Mouse (Mus musculus): Measurements from ENCODE around the gene Gm37240. TPM values are rescaled to one million over a fixed set of nuclear protein-coding genes. Genes with fewer than 3 reads are reported as not detected.

Gene Gm37240
- polyA plus RNA-seq, 1 experiment from 2014 or later, result 0.08 TPM

DNA sequence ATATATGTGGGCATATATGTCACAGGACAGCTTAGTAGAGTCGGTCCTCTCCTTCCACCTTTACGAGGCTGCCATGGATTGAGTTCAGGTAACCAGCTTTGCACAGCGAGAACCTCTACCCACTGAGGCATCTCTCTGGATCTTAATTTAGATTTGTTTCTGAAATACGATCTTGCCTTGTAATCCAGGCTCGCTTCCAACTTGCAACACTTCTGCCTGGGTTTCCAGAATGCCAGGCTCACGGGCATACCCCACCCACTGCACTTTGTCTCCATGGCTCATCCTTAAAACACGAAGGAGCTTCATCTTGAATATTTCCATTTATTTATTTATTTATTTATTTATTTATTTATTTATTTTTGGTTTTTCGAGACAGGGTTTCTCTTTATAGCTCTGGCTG, 202.0 kb downstream of the Gm37240 start:
- ATAC-seq (ENCODE audit: low FRiP score), result no peak
- no peaks in the 10 kb centered on the region for H3K27me3 ChIP-seq
- no peaks in the 10 kb centered on the region for H3K4me1 ChIP-seq (replicated peaks)
- H3K4me3 ChIP-seq, result no peak overlapping the region
- no peak overlapping the region for H3K27ac ChIP-seq
- H3K9ac ChIP-seq, result no peak overlapping the region
- 92% methylated on average over 8 of the region's 8 CpGs for WGBS
- H3K36me3 ChIP-seq, result no peaks in the 10 kb centered on the region
- H3K4me2 ChIP-seq, result no peak overlapping the region
- H3K9me3 ChIP-seq, result no peaks in the 10 kb centered on the region

DNA sequence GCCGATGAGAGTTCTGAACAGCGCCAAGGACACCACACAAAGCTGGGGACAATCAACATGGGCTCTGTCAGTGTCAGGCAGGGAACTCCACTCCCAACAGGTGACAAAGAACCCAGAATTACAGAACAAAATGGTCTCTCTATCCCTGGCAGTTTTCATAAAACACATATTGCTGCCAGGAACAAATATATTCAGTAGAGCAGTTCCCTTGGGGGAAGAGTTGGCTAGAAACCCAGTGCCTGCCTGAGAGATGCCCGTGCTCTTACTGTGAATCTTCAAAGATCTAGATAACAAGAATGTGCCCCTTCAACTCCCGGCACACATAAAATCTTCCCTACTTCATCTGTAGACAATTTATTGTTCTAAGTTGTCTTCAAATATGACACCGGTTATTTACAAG, 203.7 kb downstream of the Gm37240 start:
- Histone ChIP-seq H3K4me3 (no peak overlapping the region), H3K4me1 (replicated peaks) (no peaks in the 10 kb centered on the region), H3K36me3 (no peaks in the 10 kb centered on the region), H3K27ac (no peak overlapping the region), H3K9ac (no peak overlapping the region), H3K4me2 (no peak overlapping the region), H3K27me3 (no peaks in the 10 kb centered on the region), H3K9me3 (no peaks in the 10 kb centered on the region)
- ATAC-seq (ENCODE audit: low FRiP score), result no peak
- 90% methylated on average over 5 of the region's 5 CpGs for WGBS

DNA sequence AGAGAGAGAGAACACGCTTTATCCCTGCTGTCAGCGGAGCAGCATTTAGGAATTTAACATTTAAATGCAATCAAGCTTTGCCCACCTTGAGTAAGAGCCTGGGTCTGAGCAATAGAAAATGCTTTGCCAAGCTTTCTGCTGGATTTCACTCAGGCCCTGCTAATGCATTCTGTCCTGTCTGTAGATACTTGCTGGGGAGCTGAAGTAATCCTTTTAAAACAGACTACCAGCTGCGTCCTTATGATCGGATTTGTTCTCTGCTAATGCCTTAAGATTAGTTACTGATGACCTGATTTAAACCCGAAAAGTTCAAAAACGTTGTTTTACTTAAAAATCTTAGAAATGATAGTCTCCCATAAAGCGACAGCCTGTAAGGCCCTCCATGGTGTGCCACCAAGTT, 206.2 kb downstream of the Gm37240 start:
- H3K27me3 ChIP-seq, result no peaks in the 10 kb centered on the region
- 80% methylated on average over 7 of the region's 7 CpGs for WGBS
- H3K9me3 ChIP-seq, result no peaks in the 10 kb centered on the region
- H3K36me3 ChIP-seq, result no peaks in the 10 kb centered on the region
- ATAC-seq (ENCODE audit: low FRiP score), result no peak
- no peak overlapping the region for H3K4me2 ChIP-seq
- H3K27ac ChIP-seq, result no peak overlapping the region
- H3K9ac ChIP-seq, result no peak overlapping the region
- no peak overlapping the region for H3K4me3 ChIP-seq
- H3K4me1 ChIP-seq (replicated peaks), result no peaks in the 10 kb centered on the region

DNA sequence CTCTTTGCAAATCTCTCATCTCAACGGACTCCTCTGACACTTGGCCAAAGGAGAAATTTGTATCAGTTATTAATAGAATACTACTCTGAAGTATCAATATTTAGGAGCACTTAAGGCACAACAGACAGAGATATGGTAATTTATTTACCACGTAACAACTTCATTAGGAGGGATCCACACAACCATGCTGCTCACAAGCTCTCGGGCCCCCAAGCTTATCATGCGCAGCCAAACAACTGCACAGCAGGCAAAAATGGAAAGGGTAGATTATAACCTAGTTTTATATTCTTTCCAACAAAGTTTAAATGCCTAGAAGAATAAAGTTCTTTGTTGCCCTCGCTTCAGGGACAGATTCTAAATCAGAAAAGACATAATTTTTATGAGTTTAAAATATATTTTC, 207.4 kb downstream of the Gm37240 start:
- Histone ChIP-seq H3K36me3 (no peaks in the 10 kb centered on the region), H3K4me3 (no peak overlapping the region), H3K27me3 (no peaks in the 10 kb centered on the region), H3K9me3 (no peaks in the 10 kb centered on the region), H3K4me2 (no peak overlapping the region), H3K9ac (no peak overlapping the region), H3K4me1 (replicated peaks) (no peaks in the 10 kb centered on the region), H3K27ac (no peak overlapping the region)
- WGBS, result 87% methylated on average over 5 of the region's 5 CpGs
- ATAC-seq (ENCODE audit: low FRiP score), result no peak

DNA sequence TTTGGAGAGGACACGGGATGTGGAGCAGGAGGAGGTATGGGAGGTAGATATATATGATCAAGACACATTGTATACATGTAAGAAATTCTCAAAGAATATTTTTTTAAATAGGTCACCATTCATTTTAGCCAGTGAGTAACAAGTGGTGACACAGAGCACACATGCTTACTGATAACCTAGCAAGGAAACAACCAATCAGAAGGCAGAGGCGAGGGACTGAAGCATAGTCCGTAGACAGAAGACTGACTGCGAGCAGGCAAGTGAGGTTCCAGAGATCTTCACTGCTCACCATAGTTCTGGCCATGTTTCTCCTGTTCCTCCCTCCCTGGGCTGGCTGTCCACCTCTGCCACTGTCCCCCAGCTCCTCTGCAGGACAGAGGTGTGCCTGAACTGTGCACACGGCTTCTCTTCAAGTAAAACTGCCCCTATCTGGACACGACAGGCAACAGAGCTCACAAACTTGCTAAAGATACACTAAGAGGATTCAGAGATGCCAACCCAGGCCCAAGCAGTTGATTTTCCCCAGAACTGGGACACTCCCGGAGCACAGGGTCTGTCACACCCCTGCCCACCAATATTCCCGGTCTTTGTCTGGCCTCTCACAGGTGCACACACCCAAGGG, 207.9 kb downstream of the Gm37240 start:
- Histone ChIP-seq H3K27ac (no peak overlapping the region), H3K36me3 (no peaks in the 10 kb centered on the region), H3K9ac (no peak overlapping the region), H3K27me3 (no peaks in the 10 kb centered on the region), H3K9me3 (no peaks in the 10 kb centered on the region), H3K4me2 (no peak overlapping the region), H3K4me1 (replicated peaks) (no peaks in the 10 kb centered on the region), H3K4me3 (no peak overlapping the region)
- 86% methylated on average over 8 of the region's 8 CpGs for WGBS
- no peak for ATAC-seq (ENCODE audit: low FRiP score)

DNA sequence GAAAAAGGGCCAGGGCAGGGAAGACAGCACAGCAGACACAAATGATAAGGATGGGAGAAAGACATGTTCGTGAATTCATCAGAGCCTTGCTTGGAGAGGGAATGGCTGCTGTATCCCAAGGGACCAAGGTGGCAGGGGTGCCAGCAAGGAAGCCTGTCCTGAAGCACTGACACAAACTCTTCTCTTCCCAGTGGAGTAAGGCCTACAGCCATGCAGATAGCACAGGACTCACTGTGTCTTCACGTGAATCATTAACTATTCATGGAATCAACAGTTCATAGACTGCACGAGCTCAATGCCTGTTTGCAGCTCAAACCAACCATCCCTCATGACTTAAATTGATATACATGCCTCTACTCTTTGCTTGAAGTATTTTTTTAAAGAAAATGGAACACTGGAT, 209.4 kb downstream of the Gm37240 start:
- no peaks in the 10 kb centered on the region for H3K4me1 ChIP-seq (replicated peaks)
- WGBS, result 60% methylated on average over 3 of the region's 3 CpGs
- ATAC-seq (ENCODE audit: low FRiP score), result no peak
- no peak overlapping the region for H3K27ac ChIP-seq
- no peaks in the 10 kb centered on the region for H3K27me3 ChIP-seq
- no peaks in the 10 kb centered on the region for H3K36me3 ChIP-seq
- no peaks in the 10 kb centered on the region for H3K9me3 ChIP-seq
- no peak overlapping the region for H3K4me2 ChIP-seq
- no peak overlapping the region for H3K4me3 ChIP-seq
- H3K9ac ChIP-seq, result no peak overlapping the region

DNA sequence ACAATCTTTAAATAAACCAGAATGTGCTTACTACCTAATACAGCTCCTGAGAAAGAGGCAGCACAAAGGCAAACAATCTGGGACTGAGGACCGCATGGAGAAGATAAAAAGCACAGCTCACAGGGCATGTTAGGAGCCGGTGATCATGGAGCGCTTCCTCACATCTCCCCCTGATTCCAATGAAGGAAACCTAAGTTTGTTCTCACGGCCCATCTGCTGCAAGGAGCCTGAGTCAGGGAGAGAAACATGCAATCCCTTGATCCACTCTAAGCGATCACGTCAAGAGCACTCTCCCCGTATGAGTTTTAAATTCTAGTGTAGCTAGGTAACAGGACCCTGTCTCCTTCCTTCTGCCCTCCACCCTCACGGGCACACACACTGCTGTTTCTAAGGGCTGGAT, 210.2 kb downstream of the Gm37240 start:
- no peak overlapping the region for H3K27ac ChIP-seq
- no peaks in the 10 kb centered on the region for H3K4me1 ChIP-seq (replicated peaks)
- no peak overlapping the region for H3K4me3 ChIP-seq
- H3K27me3 ChIP-seq, result no peaks in the 10 kb centered on the region
- no peaks in the 10 kb centered on the region for H3K9me3 ChIP-seq
- H3K36me3 ChIP-seq, result no peaks in the 10 kb centered on the region
- ATAC-seq (ENCODE audit: low FRiP score), result no peak
- H3K9ac ChIP-seq, result no peak overlapping the region
- no peak overlapping the region for H3K4me2 ChIP-seq
- WGBS, result 81% methylated on average over 8 of the region's 8 CpGs

DNA sequence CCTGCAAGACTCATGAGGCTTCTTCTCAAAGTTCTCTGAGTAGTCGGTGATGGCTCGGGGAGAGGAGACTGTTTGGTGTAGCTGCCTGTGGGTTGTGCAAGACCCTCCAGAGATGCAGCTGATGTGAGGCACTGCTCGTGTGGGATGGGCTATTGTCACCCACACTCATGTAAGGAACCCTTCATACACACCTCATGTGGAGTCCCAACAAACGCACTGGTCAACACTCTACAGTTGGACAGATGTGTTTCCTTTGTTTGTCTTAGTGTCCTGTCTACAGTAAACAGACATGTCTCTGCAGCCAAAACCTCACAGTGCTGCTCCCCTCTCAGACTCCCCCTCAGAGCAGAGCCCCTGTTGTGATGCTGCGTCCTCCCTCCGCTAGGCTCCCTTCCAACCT, 217.5 kb downstream of the Gm37240 start:
- Histone ChIP-seq H3K4me1 (replicated peaks) (no peaks in the 10 kb centered on the region), H3K27me3 (no peaks in the 10 kb centered on the region), H3K9ac (no peak overlapping the region), H3K9me3 (no peaks in the 10 kb centered on the region), H3K4me2 (no peak overlapping the region), H3K4me3 (no peak overlapping the region), H3K27ac (no peak overlapping the region), H3K36me3 (no peaks in the 10 kb centered on the region)
- no peak for ATAC-seq (ENCODE audit: low FRiP score)
- WGBS, result 80% methylated on average over 6 of the region's 6 CpGs

DNA sequence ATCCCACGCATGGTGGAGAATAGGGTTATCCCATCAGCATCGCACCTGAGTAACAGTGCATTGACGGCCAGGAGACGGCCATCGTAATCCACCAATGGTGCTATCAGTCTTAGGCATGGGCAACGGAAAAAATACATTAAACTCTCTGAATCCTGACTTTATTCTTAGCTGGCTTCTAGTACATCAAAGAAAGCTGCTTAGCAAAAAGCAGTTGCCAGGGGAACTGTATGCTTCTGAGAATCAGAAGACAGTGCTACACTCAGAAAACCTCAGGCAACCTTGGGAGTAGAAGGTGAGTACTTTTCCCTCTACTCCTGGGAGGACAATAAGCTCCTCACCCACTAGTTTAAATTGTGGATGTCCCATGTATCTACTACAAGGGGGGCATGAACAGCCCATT, 219.6 kb downstream of the Gm37240 start:
- Histone ChIP-seq H3K4me2 (no peak overlapping the region), H3K27me3 (no peaks in the 10 kb centered on the region), H3K4me1 (replicated peaks) (no peaks in the 10 kb centered on the region), H3K27ac (no peak overlapping the region), H3K9me3 (no peaks in the 10 kb centered on the region), H3K9ac (no peak overlapping the region), H3K4me3 (no peak overlapping the region), H3K36me3 (no peaks in the 10 kb centered on the region)
- 90% methylated on average over 6 of the region's 6 CpGs for WGBS
- ATAC-seq (ENCODE audit: low FRiP score), result no peak

DNA sequence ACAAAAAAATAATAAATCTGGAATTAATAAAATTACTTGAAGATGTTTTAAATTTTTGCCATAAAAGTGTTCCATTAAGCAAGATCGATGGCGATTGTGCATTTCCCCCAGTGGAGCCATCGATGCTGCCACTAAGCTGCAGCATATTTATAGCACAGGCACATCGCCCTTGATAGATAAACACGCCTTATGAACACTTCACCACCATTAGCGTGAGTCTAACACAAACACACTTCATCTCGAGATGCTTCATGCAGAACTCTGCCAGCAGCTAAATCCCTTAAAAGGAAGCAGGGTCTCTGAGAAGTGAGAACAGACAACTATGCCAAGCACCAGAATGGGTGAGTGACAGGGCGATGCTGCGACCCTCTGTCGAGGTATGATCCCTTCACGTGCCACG, 220.6 kb downstream of the Gm37240 start:
- WGBS, result 85% methylated on average over 12 of the region's 12 CpGs
- Histone ChIP-seq H3K4me3 (no peak overlapping the region), H3K9ac (no peak overlapping the region), H3K9me3 (no peaks in the 10 kb centered on the region), H3K4me2 (no peak overlapping the region), H3K27ac (no peak overlapping the region), H3K36me3 (no peaks in the 10 kb centered on the region), H3K27me3 (no peaks in the 10 kb centered on the region), H3K4me1 (replicated peaks) (no peaks in the 10 kb centered on the region)
- ATAC-seq (ENCODE audit: low FRiP score), result no peak

DNA sequence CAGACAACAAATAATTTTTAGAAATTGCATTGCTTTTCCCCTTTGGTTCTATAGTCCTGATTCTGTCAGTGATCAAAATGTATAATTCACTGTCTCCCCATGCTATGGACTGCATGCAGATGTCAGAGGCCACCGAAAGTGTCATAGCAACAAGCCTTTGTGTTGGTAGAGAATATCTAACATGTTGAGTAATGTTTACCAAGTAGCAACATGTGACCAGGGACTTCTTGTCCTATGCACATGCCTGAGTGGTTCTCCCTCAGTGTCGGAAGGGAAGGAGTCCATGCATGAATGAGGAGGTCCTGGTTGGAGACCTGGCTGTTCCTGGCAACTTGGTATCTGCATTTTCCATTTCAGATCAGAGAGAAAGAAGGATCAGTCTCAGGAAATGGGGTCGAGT, 221.2 kb downstream of the Gm37240 start:
- H3K36me3 ChIP-seq, result no peaks in the 10 kb centered on the region
- 75% methylated on average over 3 of the region's 3 CpGs for WGBS
- H3K9me3 ChIP-seq, result no peaks in the 10 kb centered on the region
- no peaks in the 10 kb centered on the region for H3K27me3 ChIP-seq
- H3K9ac ChIP-seq, result no peak overlapping the region
- H3K4me1 ChIP-seq (replicated peaks), result no peaks in the 10 kb centered on the region
- no peak for ATAC-seq (ENCODE audit: low FRiP score)
- no peak overlapping the region for H3K4me2 ChIP-seq
- no peak overlapping the region for H3K4me3 ChIP-seq
- no peak overlapping the region for H3K27ac ChIP-seq

DNA sequence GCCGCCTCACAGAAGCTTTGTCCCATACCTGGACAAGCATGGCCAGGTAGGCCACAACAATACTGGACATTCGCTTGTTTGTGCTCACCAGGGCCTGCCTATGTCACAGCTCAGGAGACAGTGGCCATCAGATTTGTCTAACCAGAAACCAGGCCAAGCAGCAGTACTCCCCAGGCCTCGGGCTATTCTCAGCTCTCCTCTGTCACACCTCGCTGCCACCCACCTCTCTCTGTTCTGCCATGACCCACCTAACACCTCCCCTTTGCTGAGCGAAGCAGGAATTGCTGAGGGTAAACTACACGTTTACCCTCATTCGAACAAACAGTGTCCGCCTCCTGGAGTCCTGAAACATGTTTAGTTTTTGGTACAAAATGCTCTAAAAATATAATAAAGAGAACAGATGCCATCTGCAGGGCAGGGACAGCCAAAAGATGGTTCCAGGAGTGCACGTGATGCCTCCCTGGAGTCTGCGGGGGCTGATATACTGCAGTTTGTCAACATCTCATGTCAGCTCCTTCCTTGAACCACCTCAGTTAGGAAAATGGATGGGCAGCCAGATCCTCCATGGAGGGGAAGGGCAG, 222.6 kb downstream of the Gm37240 start:
- H3K36me3 ChIP-seq, result no peaks in the 10 kb centered on the region
- no peak overlapping the region for H3K27ac ChIP-seq
- WGBS, result 86% methylated on average over 10 of the region's 10 CpGs
- no peak overlapping the region for H3K4me2 ChIP-seq
- no peak overlapping the region for H3K9ac ChIP-seq
- no peaks in the 10 kb centered on the region for H3K27me3 ChIP-seq
- H3K4me1 ChIP-seq (replicated peaks), result no peaks in the 10 kb centered on the region
- no peak overlapping the region for H3K4me3 ChIP-seq
- H3K9me3 ChIP-seq, result no peaks in the 10 kb centered on the region
- no peak for ATAC-seq (ENCODE audit: low FRiP score)

DNA sequence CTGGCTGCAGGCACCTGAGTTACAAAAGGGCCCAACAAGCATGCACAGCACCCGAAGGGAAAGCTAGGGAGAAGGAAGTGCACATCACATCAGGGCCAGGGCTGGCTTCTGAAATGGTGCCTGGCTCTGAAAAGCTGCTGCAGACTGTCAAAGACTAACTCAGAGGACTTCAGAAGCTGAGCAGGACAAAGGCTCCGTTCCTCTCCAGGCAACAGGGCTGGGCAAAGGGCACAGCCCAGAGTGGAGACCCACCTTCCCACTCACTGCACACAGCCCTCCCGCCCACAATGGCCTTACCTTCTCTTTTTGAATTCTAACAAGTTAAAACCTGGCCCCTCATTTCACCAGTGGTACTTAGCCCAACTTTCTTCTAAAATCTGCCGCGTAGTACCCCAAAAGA, 223.5 kb downstream of the Gm37240 start:
- H3K4me3 ChIP-seq, result no peak overlapping the region
- H3K27me3 ChIP-seq, result no peaks in the 10 kb centered on the region
- no peaks in the 10 kb centered on the region for H3K36me3 ChIP-seq
- WGBS, result 75% methylated on average over 5 of the region's 5 CpGs
- H3K9ac ChIP-seq, result no peak overlapping the region
- ATAC-seq (ENCODE audit: low FRiP score), result no peak
- H3K4me2 ChIP-seq, result no peak overlapping the region
- no peaks in the 10 kb centered on the region for H3K4me1 ChIP-seq (replicated peaks)
- no peak overlapping the region for H3K27ac ChIP-seq
- no peaks in the 10 kb centered on the region for H3K9me3 ChIP-seq
